Mouse (Mus musculus): Measurements from ENCODE around the gene Pptc7. TPM values are rescaled to one million over a fixed set of nuclear protein-coding genes. Genes with fewer than 3 reads are reported as not detected.

Pptc7 gene
- polyA plus RNA-seq, 1 experiment from 2014 or later = 13.0 TPM

- H3K4me2 ChIP-seq (replicated peaks; ENCODE audit: low read depth) = peak overlapping the region; percentile 90
- no peak for ATAC-seq
- H3K4me3 ChIP-seq (ENCODE audit: low read depth, low read length) = peak overlapping the region; percentile 71
- 7% methylated on average over 5 of the region's 5 CpGs for WGBS
- peak overlapping the region; percentile 50; the same call in 1 of the 2 replicates for H3K9ac ChIP-seq (ENCODE audit: low read depth, low read length)
- H3K27me3 ChIP-seq (replicated peaks; ENCODE audit: control insufficient read depth, insufficient read depth, low read length) = no peaks in the 10 kb centered on the region
- H3K4me1 ChIP-seq (replicated peaks; ENCODE audit: control insufficient read depth, insufficient read depth, low read length) = no peaks in the 10 kb centered on the region
- peaks cover 7% of the 10 kb centered on the region; the same call in 1 of the 2 replicates for H3K36me3 ChIP-seq (ENCODE audit: control insufficient read depth, insufficient read depth)
- no peaks in the 10 kb centered on the region for H3K9me3 ChIP-seq (ENCODE audit: control insufficient read depth)
- peak overlapping the region; percentile 85 for H3K27ac ChIP-seq (ENCODE audit: low read depth, low read length)
- TF ChIP-seq CTCF (IDR thresholded peaks at IDR 0.05; ENCODE audit: low read depth) = no peak
Measured at GRCm38 (mm10) chr5:122372878-122373277, 88.7 kb downstream of the Pptc7 start.

Other genes with a start within 250 kb of the Pptc7 start
- gene Cux2, start 234.3 kb upstream of the Pptc7 start, polyA plus RNA-seq (2015; fragmentation: Nextera tagmentation; extraction: Ambion mirVana) = 1.5 and 1.9 TPM in 2 replicates
- gene Myl2, start 183.4 kb upstream of the Pptc7 start, polyA plus RNA-seq (2015; fragmentation: Nextera tagmentation; extraction: Ambion mirVana) = not detected in 2 replicates
- not detected in 2 replicates for gene Ccdc63, start 143.5 kb upstream of the Pptc7 start, polyA plus RNA-seq (2015; fragmentation: Nextera tagmentation; extraction: Ambion mirVana)
- 138 and 144 TPM in 2 replicates for gene Ppp1cc, start 126.1 kb upstream of the Pptc7 start, polyA plus RNA-seq (2015; fragmentation: Nextera tagmentation; extraction: Ambion mirVana)
- gene Hvcn1, start 77.6 kb upstream of the Pptc7 start, polyA plus RNA-seq (2015; fragmentation: Nextera tagmentation; extraction: Ambion mirVana) = 3.6 TPM in 2 replicates
- gene Tctn1, start 19.9 kb upstream of the Pptc7 start, polyA plus RNA-seq (2015; fragmentation: Nextera tagmentation; extraction: Ambion mirVana) = 1.6 and 1.9 TPM in 2 replicates
- 4.6 and 4.9 TPM in 2 replicates for gene Rad9b, start 69.9 kb downstream of the Pptc7 start, polyA plus RNA-seq (2015; fragmentation: Nextera tagmentation; extraction: Ambion mirVana)
- 333 and 338 TPM in 2 replicates for gene Vps29, start 70.0 kb downstream of the Pptc7 start, polyA plus RNA-seq (2015; fragmentation: Nextera tagmentation; extraction: Ambion mirVana)
- gene Gpn3, start 87.5 kb downstream of the Pptc7 start, polyA plus RNA-seq (2015; fragmentation: Nextera tagmentation; extraction: Ambion mirVana) = 34.1 and 37.3 TPM in 2 replicates
- gene Fam216a, start 88.0 kb downstream of the Pptc7 start, polyA plus RNA-seq (2015; fragmentation: Nextera tagmentation; extraction: Ambion mirVana) = 15.1 and 15.9 TPM in 2 replicates
- gene Arpc3, start 107.5 kb downstream of the Pptc7 start, polyA plus RNA-seq (2015; fragmentation: Nextera tagmentation; extraction: Ambion mirVana) = 166 and 171 TPM in 2 replicates
- gene Anapc7, start 137.3 kb downstream of the Pptc7 start, polyA plus RNA-seq (2015; fragmentation: Nextera tagmentation; extraction: Ambion mirVana) = 22.5 and 22.8 TPM in 2 replicates
- gene Atp2a2, start 217.9 kb downstream of the Pptc7 start, polyA plus RNA-seq (2015; fragmentation: Nextera tagmentation; extraction: Ambion mirVana) = 26.1 and 27.3 TPM in 2 replicates